Mouse (Mus musculus) C2C12 (cell line): ENCODE measurements at regions not wholly inside any gene's neighbourhood (a gene's known extent, or its start where the extent isn't known, plus 50 kb on each side); places are given as distances from the start of the nearest gene placed in this dataset.

Source experiments
- H3K27me3 ChIP-seq: one replicate; pipeline ENCODE4 v1.6.1; 2011; ENCODE audit not compliant: control insufficient read depth, insufficient read depth, insufficient read length
- H3K36me3 ChIP-seq: one replicate; pipeline ENCODE4 v1.6.1; 2011; ENCODE audit not compliant: control insufficient read depth, insufficient read depth
- H3K4me3 ChIP-seq: one replicate; pipeline ENCODE4 v1.5.1; 2011; ENCODE audit warnings: mild to moderate bottlenecking, control low read depth; ENCODE audit not compliant: poor library complexity, insufficient read depth, severe bottlenecking
- H3K79me2 ChIP-seq: one replicate; pipeline ENCODE4 v1.6.1; 2011; ENCODE audit not compliant: control insufficient read depth, insufficient read depth
- H3K79me3 ChIP-seq: one replicate; pipeline ENCODE4 v1.6.1; 2011; ENCODE audit warnings: low read depth, control low read depth
- H3ac ChIP-seq: one replicate; pipeline ENCODE3; 2011; ENCODE audit warnings: low read depth; ENCODE audit not compliant: control insufficient read depth, insufficient read length
- CEBPB ChIP-seq: IDR thresholded peaks from one replicate; pipeline ENCODE4 v1.6.1; 2011; ENCODE audit warnings: low read depth, mild to moderate bottlenecking, control low read depth, moderate library complexity
- CTCF ChIP-seq: IDR thresholded peaks from one replicate; pipeline ENCODE4 v1.5.1; 2011; ENCODE audit not compliant: control insufficient read depth, insufficient read depth, insufficient read length
- FOSL1 ChIP-seq: IDR thresholded peaks from one replicate; pipeline ENCODE4 v1.8.0; 2011; ENCODE audit warnings: mild to moderate bottlenecking, low read length; ENCODE audit not compliant: poor library complexity, insufficient read depth, severe bottlenecking
- MAX ChIP-seq: IDR thresholded peaks from one replicate; pipeline ENCODE4 v1.6.1; 2011; ENCODE audit warnings: mild to moderate bottlenecking, control low read depth
- MYOD1 ChIP-seq: IDR thresholded peaks from one replicate; pipeline ENCODE4 v1.6.1; 2011; ENCODE audit warnings: low read depth; ENCODE audit not compliant: control insufficient read depth, insufficient read length
- MYOG ChIP-seq: IDR thresholded peaks from one replicate; pipeline ENCODE4 v1.6.1; 2011; ENCODE audit not compliant: control insufficient read depth, insufficient read length; ENCODE audit errors: extremely low read depth
- USF1 ChIP-seq: IDR thresholded peaks from one replicate; pipeline ENCODE4 v1.6.1; 2011; ENCODE audit warnings: low read depth, mild to moderate bottlenecking, control low read depth, moderate library complexity

DNA sequence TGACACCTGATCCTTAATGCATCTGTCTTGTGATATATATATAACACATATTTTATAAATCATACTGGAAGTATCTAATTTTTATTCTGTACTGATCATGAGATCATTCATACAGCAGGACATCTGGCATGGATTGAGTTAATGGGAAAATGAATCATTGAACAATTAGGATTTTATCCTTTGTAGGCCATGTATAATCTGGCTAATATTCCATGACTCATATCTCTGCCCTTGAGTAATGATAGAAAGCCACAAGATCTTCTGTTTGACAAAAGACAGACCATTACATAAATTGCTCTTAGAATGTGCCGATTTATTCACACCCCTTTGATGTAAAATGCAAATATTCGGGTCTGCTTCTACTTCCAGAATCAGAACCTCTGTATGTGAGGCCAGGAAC is 110.7 kb upstream of the Gm21961 start:
- no peak for TF ChIP-seq MYOG
- TF ChIP-seq USF1 = no peak
- TF ChIP-seq CEBPB = peak; percentile 12
- TF ChIP-seq FOSL1 = peak; percentile 59
- no peak for TF ChIP-seq CTCF
- TF ChIP-seq MYOD1 = no peak
- TF ChIP-seq MAX = no peak
- Histone ChIP-seq H3K27me3 (no peaks in the 10 kb centered on the region), H3K79me2 (no peaks in the 10 kb centered on the region), H3K36me3 (no peaks in the 10 kb centered on the region), H3K4me3 (no peak overlapping the region), H3K79me3 (no peaks in the 10 kb centered on the region), H3ac (no peak overlapping the region)
